Mouse (Mus musculus) neural tube, postnatal 0 days (tissue): ENCODE measurements around the gene Aldh1a2. TPM values are rescaled to one million over a fixed set of nuclear protein-coding genes. Genes with fewer than 3 reads are reported as not detected.

ENCODE experiments used
- polyA plus RNA-seq: library from polyadenylated mRNA; unstranded; fragments of >200 nt; fragmentation: Nextera tagmentation; extraction: Ambion mirVana; gene quantifications from 2 replicates; pipeline ENCODE4 v1.2.1, GENCODE M21; 2015

Gene Aldh1a2
- polyA plus RNA-seq = 47.6 and 58.2 TPM in 2 replicates

DNA sequence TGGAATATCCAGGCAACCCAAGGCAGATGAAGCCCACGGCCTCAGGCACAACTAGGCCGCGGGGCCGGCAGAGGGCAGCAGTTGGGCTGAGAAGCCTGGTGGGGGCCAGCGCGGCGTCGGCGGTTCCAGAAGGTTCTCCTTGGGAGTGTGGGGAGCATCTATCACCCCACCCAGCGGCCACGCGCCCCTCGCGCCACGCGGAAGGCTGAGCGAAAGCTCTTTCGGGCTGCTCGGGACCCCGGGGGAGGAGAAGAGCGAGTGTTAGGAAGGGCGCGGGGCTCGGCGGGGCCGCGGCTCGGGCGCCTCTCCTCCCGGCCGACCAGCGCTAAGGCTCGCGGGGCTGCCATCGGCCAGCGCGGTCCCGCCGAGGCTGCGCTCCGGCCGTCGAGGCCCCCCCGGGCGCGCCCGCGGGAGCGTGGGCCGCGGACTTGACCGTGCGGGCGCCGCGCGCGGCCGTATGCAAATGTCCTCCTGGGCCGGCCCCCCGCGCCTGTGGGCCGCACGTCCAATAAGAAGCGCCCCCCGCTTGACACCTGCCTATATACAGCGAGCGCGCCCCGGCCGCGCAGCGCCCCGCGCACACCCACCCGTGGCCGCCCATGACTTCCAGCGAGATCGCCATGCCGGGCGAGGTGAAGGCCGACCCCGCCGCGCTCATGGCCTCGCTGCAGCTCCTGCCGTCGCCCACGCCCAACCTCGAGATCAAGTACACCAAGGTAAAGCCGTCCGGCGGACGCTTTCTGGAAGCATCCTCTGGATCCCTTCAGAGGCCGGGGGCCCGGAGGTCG is at the start of gene Aldh1a2:
Aldh1a2 (plus strand) TSS at position 542 of the 788 bp plus-strand sequence.

DNA sequence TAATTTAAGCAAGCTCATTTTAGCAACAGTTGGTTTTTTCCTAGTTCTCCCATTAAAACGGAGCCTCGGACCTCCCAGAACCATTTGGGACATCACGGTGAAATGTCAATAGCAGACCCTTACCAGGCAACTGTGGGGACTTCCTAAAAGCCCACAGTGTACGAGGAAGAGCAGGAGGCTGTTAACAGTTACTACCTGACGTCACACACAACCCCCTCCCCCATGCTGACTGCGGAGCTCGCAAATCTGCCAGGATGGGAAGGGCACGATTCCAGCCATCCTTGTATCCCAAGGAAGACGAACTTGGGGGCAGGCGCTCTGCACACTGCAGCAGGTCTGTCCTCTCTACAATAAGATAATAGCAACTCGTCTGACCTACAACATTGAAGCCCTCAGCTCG is 47.1 kb upstream of the Aldh1a2 start, which contains the start of gene Aqp9:
Aqp9 (minus strand) TSS at position 172 of the 400 bp plus-strand sequence.

Other genes with a start within 250 kb of the Aldh1a2 start
- gene Aqp9, start 47.1 kb upstream of the Aldh1a2 start, polyA plus RNA-seq = 3.0 and 3.5 TPM in 2 replicates